Mouse (Mus musculus) megakaryocyte-erythroid progenitor cell, adult 5-6 weeks (primary cell): ENCODE data around the gene Tex35. TPM values are rescaled to one million over a fixed set of nuclear protein-coding genes. Genes with fewer than 3 reads are reported as not detected.

Source experiments
- ATAC-seq: replicated peaks from 2 replicates; pipeline ENCODE4 v1.8.0; 2016; ENCODE audit warnings: mild to moderate bottlenecking, inconsistent platforms; ENCODE audit not compliant: severe bottlenecking, poor library complexity, low FRiP score, low TSS enrichment
- total RNA-seq, 2 experiments: library from RNA; stranded (forward) in 1 of 2; stranded (reverse) in 1 of 2; fragments of 200-1000, 215-1000 nt in 1 of 2; fragments of >200 nt in 1 of 2; fragmentation: Nextera tagmentation in 1 of 2; gene quantifications; 2 replicates each; pipeline ENCODE4 v1.2.3; 2014 to 2017

Tex35 gene
- total RNA-seq, 2 experiments from 2014 or later = not detected

GRCm38 (mm10) chr1:157086097-157086994 is 22.1 kb downstream of the Tex35 start:
- ATAC-seq = peak; percentile 73

GRCm38 (mm10) chr1:157082931-157083330 is 25.5 kb downstream of the Tex35 start:
- ATAC-seq = no peak

- no peak for ATAC-seq
Observed at GRCm38 (mm10) chr1:157081999-157082398, 26.5 kb downstream of the Tex35 start.

- no peak for ATAC-seq
Observed at GRCm38 (mm10) chr1:157081076-157081804, 27.2 kb downstream of the Tex35 start.

GRCm38 (mm10) chr1:157080071-157080470 is 28.4 kb downstream of the Tex35 start:
- ATAC-seq = no peak

GRCm38 (mm10) chr1:157079384-157080025 is 29.0 kb downstream of the Tex35 start:
- peak; percentile 53; the same call in 1 of the 2 replicates for ATAC-seq

GRCm38 (mm10) chr1:157076781-157077705 is 31.4 kb downstream of the Tex35 start:
- peak; percentile 83 for ATAC-seq

GRCm38 (mm10) chr1:157076257-157076656 is 32.2 kb downstream of the Tex35 start:
- peak; percentile 64 for ATAC-seq

- ATAC-seq = no peak
Observed at GRCm38 (mm10) chr1:157074937-157075336, 33.5 kb downstream of the Tex35 start.

- no peak for ATAC-seq
Observed at GRCm38 (mm10) chr1:157074371-157074770, 34.1 kb downstream of the Tex35 start.

GRCm38 (mm10) chr1:157073592-157073991 is 34.9 kb downstream of the Tex35 start:
- ATAC-seq = no peak

GRCm38 (mm10) chr1:157069181-157069828 is 39.2 kb downstream of the Tex35 start:
- no peak for ATAC-seq

- ATAC-seq = no peak
Observed at GRCm38 (mm10) chr1:157068316-157068715, 40.2 kb downstream of the Tex35 start.

GRCm38 (mm10) chr1:157065819-157066730 is 42.4 kb downstream of the Tex35 start:
- no peak for ATAC-seq

- ATAC-seq = no peak
Observed at GRCm38 (mm10) chr1:157063318-157064115, 45.0 kb downstream of the Tex35 start.

- no peak for ATAC-seq
Observed at GRCm38 (mm10) chr1:157062445-157062825, 46.0 kb downstream of the Tex35 start.
